Mouse (Mus musculus) cerebellum, adult 11 months (tissue): ENCODE measurements around the gene Bach2.

ENCODE experiments used
- DNase-seq: peaks from one replicate; pipeline ENCODE4 v3.0.0; 2022

The Bach2 gene

GRCm38 (mm10) chr4:32227970-32228557 lies 10.5 kb upstream of the Bach2 start:
- DNase-seq = no peak

GRCm38 (mm10) chr4:32229266-32229665 lies 9.3 kb upstream of the Bach2 start:
- DNase-seq = no peak

GRCm38 (mm10) chr4:32231258-32232055 lies 7.1 kb upstream of the Bach2 start:
- DNase-seq = no peak

GRCm38 (mm10) chr4:32235920-32236705 lies 2.5 kb upstream of the Bach2 start:
- DNase-seq = no peak

- DNase-seq = peak; percentile 60
Observed at GRCm38 (mm10) chr4:32238921-32239748, 531 bp downstream of the Bach2 start.

GRCm38 (mm10) chr4:32239749-32240131 lies 1.1 kb downstream of the Bach2 start:
- no peak for DNase-seq

- DNase-seq = no peak
Observed at GRCm38 (mm10) chr4:32240457-32241030, 1.9 kb downstream of the Bach2 start.

GRCm38 (mm10) chr4:32241351-32241980 lies 2.9 kb downstream of the Bach2 start:
- DNase-seq = no peak

GRCm38 (mm10) chr4:32242122-32242615 lies 3.6 kb downstream of the Bach2 start:
- no peak for DNase-seq

- DNase-seq = no peak
Observed at GRCm38 (mm10) chr4:32243458-32243857, 4.9 kb downstream of the Bach2 start.

GRCm38 (mm10) chr4:32244092-32244745 lies 5.6 kb downstream of the Bach2 start:
- DNase-seq = no peak

GRCm38 (mm10) chr4:32245586-32245985 lies 7.0 kb downstream of the Bach2 start:
- DNase-seq = no peak

- no peak for DNase-seq
Observed at GRCm38 (mm10) chr4:32246020-32246419, 7.4 kb downstream of the Bach2 start.

- DNase-seq = no peak
Observed at GRCm38 (mm10) chr4:32246801-32247200, 8.2 kb downstream of the Bach2 start.

GRCm38 (mm10) chr4:32247463-32248113 lies 9.0 kb downstream of the Bach2 start:
- DNase-seq = no peak

GRCm38 (mm10) chr4:32248236-32248635 lies 9.6 kb downstream of the Bach2 start:
- peak; percentile 60 for DNase-seq

GRCm38 (mm10) chr4:32248990-32249393 lies 10.4 kb downstream of the Bach2 start:
- DNase-seq = no peak

- no peak for DNase-seq
Observed at GRCm38 (mm10) chr4:32249748-32250332, 11.2 kb downstream of the Bach2 start.

GRCm38 (mm10) chr4:32250333-32251004 lies 11.9 kb downstream of the Bach2 start:
- no peak for DNase-seq

- no peak for DNase-seq
Observed at GRCm38 (mm10) chr4:32251005-32251365, 12.4 kb downstream of the Bach2 start.
